Mouse (Mus musculus): Measurements from ENCODE around the gene Ppargc1a. TPM values are rescaled to one million over a fixed set of nuclear protein-coding genes. Genes with fewer than 3 reads are reported as not detected.

The Ppargc1a gene
- polyA plus RNA-seq, 1 experiment from 2014 or later = 5.4 TPM

GRCm38 (mm10) chr5:51432532-51432931, 135.0 kb downstream of the Ppargc1a start:
- H3K9me3 ChIP-seq (replicated peaks; ENCODE audit: control insufficient read depth, low read length) = no peaks in the 10 kb centered on the region
- no peak overlapping the region for H3K4me2 ChIP-seq (ENCODE audit: low read length)
- H3K27me3 ChIP-seq (replicated peaks; ENCODE audit: control insufficient read depth, insufficient read depth, low read length) = no peaks in the 10 kb centered on the region
- no peak for ATAC-seq
- no peaks in the 10 kb centered on the region for H3K36me3 ChIP-seq (ENCODE audit: control insufficient read depth, insufficient read depth, low read length)
- no peaks in the 10 kb centered on the region for H3K4me1 ChIP-seq (ENCODE audit: control insufficient read depth, insufficient read depth, low read length)
- no peak overlapping the region for H3K9ac ChIP-seq (ENCODE audit: low read length)
- H3K27ac ChIP-seq (ENCODE audit: low read depth, low read length) = no peak overlapping the region
- DNase-seq (ENCODE audit: low spot score) = peak; percentile 14
- 93% methylated on average over 2 of the region's 2 CpGs for WGBS
- H3K4me3 ChIP-seq (ENCODE audit: low read depth, low read length) = no peak overlapping the region

DNA sequence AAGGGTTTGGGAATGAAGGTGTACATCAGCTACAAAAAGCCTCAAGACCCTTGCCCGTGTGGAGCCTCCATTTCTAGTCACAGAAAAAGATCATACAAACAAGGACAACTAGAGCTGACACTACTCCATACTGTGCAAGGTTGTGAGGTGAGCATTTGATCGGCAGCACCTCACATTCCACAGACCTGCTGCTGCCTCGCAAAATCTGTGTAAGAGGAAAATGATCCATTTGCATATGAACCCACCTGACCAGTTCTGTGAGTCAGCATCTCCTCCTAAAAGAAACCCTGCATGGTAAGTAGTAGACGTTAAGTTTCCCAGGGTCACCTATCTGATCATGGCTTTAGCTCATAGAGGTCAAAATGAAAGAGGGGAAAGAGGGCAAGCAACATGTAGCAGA, 135.5 kb downstream of the Ppargc1a start:
- Histone ChIP-seq H3K9ac (ENCODE audit: low read length) (no peak overlapping the region), H3K27me3 (replicated peaks; ENCODE audit: control insufficient read depth, insufficient read depth, low read length) (no peaks in the 10 kb centered on the region), H3K4me3 (ENCODE audit: low read depth, low read length) (no peak overlapping the region), H3K27ac (ENCODE audit: low read depth, low read length) (no peak overlapping the region), H3K9me3 (replicated peaks; ENCODE audit: control insufficient read depth, low read length) (no peaks in the 10 kb centered on the region), H3K36me3 (ENCODE audit: control insufficient read depth, insufficient read depth, low read length) (no peaks in the 10 kb centered on the region), H3K4me2 (ENCODE audit: low read length) (no peak overlapping the region), H3K4me1 (ENCODE audit: control insufficient read depth, insufficient read depth, low read length) (no peaks in the 10 kb centered on the region)
- WGBS = 73% methylated on average over 4 of the region's 4 CpGs
- DNase-seq (ENCODE audit: low spot score) = no peak
- ATAC-seq = no peak

DNA sequence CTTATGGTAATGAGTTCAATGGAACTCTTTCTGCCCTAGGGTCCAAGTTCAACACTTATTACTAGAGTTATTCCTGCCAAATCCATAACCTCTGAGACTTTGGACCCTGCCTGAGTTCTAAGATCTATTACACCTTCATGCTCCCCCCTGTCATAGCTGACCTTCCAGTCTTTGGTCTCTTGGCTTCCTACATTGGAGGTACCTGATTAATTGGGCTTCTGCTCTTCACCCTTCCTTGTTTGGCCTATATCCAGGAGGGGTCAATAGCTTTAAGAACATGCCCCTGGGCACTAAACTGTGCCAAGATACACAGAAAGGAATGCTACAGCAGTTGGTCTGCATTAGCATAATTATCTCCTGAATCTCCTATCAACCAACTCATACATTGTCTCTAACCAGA, 141.1 kb downstream of the Ppargc1a start:
- ATAC-seq = no peak
- Histone ChIP-seq H3K36me3 (ENCODE audit: control insufficient read depth, insufficient read depth, low read length) (no peaks in the 10 kb centered on the region), H3K4me3 (ENCODE audit: low read depth, low read length) (no peak overlapping the region), H3K9me3 (replicated peaks; ENCODE audit: control insufficient read depth, low read length) (no peaks in the 10 kb centered on the region), H3K9ac (ENCODE audit: low read length) (no peak overlapping the region), H3K4me2 (ENCODE audit: low read length) (no peak overlapping the region), H3K27me3 (replicated peaks; ENCODE audit: control insufficient read depth, insufficient read depth, low read length) (no peaks in the 10 kb centered on the region), H3K4me1 (ENCODE audit: control insufficient read depth, insufficient read depth, low read length) (no peaks in the 10 kb centered on the region), H3K27ac (ENCODE audit: low read depth, low read length) (no peak overlapping the region)
- DNase-seq (ENCODE audit: low spot score) = no peak

- Histone ChIP-seq H3K4me1 (ENCODE audit: control insufficient read depth, insufficient read depth, low read length) (peaks cover 9% of the 10 kb centered on the region), H3K27ac (ENCODE audit: low read depth, low read length) (no peak overlapping the region), H3K9me3 (replicated peaks; ENCODE audit: control insufficient read depth, low read length) (no peaks in the 10 kb centered on the region), H3K9ac (ENCODE audit: low read length) (no peak overlapping the region), H3K4me3 (ENCODE audit: low read depth, low read length) (no peak overlapping the region), H3K27me3 (replicated peaks; ENCODE audit: control insufficient read depth, insufficient read depth, low read length) (no peaks in the 10 kb centered on the region), H3K36me3 (ENCODE audit: control insufficient read depth, insufficient read depth, low read length) (no peaks in the 10 kb centered on the region), H3K4me2 (ENCODE audit: low read length) (no peak overlapping the region)
- DNase-seq (ENCODE audit: low spot score) = no peak
- no peak for ATAC-seq
- 89% methylated on average over 7 of the region's 7 CpGs for WGBS
Measured at GRCm38 (mm10) chr5:51416377-51416776, 151.1 kb downstream of the Ppargc1a start.

DNA sequence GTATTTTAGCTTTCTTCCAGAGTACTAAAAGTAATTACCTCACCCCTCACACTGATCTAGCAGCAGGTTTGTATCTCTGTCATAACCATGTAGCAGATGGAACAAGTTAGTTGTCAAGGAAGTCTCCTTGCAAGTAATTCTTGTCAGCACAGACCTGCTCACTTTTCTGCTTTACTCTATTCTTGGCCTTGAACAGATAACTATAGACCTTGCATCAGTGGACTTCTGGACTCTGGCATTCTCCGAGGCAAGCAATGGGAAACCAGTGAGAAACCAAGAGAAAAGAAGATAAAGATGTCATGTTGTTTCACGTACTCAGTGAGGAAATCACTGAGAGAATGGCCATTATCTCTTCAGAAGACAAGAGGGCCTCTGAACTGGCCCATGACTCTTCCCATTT, 152.1 kb downstream of the Ppargc1a start:
- no peaks in the 10 kb centered on the region for H3K27me3 ChIP-seq (replicated peaks; ENCODE audit: control insufficient read depth, insufficient read depth, low read length)
- no peak overlapping the region for H3K27ac ChIP-seq (ENCODE audit: low read depth, low read length)
- H3K9ac ChIP-seq (ENCODE audit: low read length) = no peak overlapping the region
- no peak overlapping the region for H3K4me2 ChIP-seq (ENCODE audit: low read length)
- H3K36me3 ChIP-seq (ENCODE audit: control insufficient read depth, insufficient read depth, low read length) = no peaks in the 10 kb centered on the region
- 83% methylated on average over 2 of the region's 2 CpGs for WGBS
- H3K9me3 ChIP-seq (replicated peaks; ENCODE audit: control insufficient read depth, low read length) = no peaks in the 10 kb centered on the region
- no peak overlapping the region for H3K4me3 ChIP-seq (ENCODE audit: low read depth, low read length)
- no peak for ATAC-seq
- H3K4me1 ChIP-seq (ENCODE audit: control insufficient read depth, insufficient read depth, low read length) = peaks cover 9% of the 10 kb centered on the region
- DNase-seq (ENCODE audit: low spot score) = no peak

DNA sequence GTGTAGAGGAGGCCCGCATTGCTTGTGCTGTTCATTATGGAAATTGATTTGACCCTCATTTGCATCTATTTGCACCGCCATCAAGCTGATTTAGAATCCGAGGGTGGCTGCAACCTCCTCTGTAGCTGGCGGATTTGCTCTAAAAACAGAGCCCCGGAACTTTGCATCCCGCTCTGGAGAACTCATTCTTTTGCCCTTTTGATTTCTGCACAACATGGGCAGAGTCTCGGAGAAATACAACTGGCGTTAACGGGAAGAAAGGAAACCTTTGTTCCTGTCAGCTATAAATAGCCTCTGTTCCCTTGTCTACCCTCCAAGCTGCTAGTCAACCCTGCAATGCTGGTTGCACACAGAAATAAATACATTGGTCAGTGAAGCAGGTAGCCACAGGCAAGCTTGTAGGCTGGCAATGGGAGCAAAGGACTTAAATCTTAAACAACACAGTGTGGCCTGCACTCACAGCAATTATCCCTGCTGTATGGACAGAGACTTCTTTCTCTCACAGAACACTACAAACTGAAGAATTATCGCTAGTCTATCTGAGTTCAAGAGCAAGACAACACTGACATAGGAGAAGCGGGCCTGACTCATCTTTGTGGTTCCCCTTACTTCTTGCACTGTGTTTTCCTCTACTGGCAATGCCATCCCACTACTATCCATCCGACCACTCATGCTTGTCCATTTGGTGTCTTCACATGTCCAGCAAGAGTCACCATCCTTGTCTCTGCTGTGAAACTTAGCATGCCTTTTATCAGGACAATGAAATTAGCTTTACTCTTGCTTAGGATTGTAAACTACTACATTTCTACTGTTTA, 155.0 kb downstream of the Ppargc1a start:
- H3K9ac ChIP-seq (ENCODE audit: low read length) = peak overlapping the region; percentile 42; the same call in 1 of the 2 replicates
- peak; percentile 94 for ATAC-seq

GRCm38 (mm10) chr5:51410006-51410405, 157.5 kb downstream of the Ppargc1a start:
- H3K27ac ChIP-seq (ENCODE audit: low read depth, low read length) = no peak overlapping the region
- peaks cover 9% of the 10 kb centered on the region for H3K4me1 ChIP-seq (ENCODE audit: control insufficient read depth, insufficient read depth, low read length)
- no peaks in the 10 kb centered on the region for H3K9me3 ChIP-seq (replicated peaks; ENCODE audit: control insufficient read depth, low read length)
- no peak overlapping the region for H3K4me2 ChIP-seq (ENCODE audit: low read length)
- 16% methylated on average over 1 of the region's 1 CpGs for WGBS
- no peak for ATAC-seq
- H3K4me3 ChIP-seq (ENCODE audit: low read depth, low read length) = no peak overlapping the region
- H3K36me3 ChIP-seq (ENCODE audit: control insufficient read depth, insufficient read depth, low read length) = no peaks in the 10 kb centered on the region
- peak; percentile 58 for DNase-seq (ENCODE audit: low spot score)
- H3K27me3 ChIP-seq (replicated peaks; ENCODE audit: control insufficient read depth, insufficient read depth, low read length) = no peaks in the 10 kb centered on the region
- no peak overlapping the region for H3K9ac ChIP-seq (ENCODE audit: low read length)

More for the DNA sequence above, 155.0 kb downstream of the Ppargc1a start:
- 17% methylated on average over 12 of the region's 12 CpGs for WGBS
- Histone ChIP-seq H3K4me3 (ENCODE audit: low read depth, low read length) (no peak overlapping the region), H3K36me3 (ENCODE audit: control insufficient read depth, insufficient read depth, low read length) (no peaks in the 10 kb centered on the region), H3K4me2 (ENCODE audit: low read length) (peak overlapping the region; percentile 35), H3K27ac (ENCODE audit: low read depth, low read length) (no peak overlapping the region), H3K4me1 (ENCODE audit: control insufficient read depth, insufficient read depth, low read length) (peaks cover 9% of the 10 kb centered on the region), H3K27me3 (replicated peaks; ENCODE audit: control insufficient read depth, insufficient read depth, low read length) (no peaks in the 10 kb centered on the region), H3K9me3 (replicated peaks; ENCODE audit: control insufficient read depth, low read length) (no peaks in the 10 kb centered on the region)
- peak; percentile 72 for DNase-seq (ENCODE audit: low spot score)

DNA sequence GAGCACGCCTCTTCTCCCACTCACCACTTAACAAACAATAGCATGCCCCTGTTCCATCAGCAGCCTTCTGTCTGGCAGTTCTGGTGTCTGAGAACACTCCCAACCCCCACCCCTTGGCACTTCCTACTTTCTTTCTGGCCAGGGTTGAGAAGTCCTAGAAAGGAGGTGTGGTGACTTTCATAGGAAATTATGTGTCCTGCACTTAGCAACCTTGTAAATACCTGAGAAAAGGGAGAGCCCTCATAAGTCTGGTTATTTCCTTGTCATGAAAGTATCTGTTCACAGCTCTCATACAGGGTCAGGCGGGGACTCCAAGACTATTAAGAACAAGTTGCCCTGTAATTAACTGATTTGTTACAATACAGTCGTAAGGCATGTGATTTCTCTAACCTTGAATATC, 161.1 kb downstream of the Ppargc1a start:
- Histone ChIP-seq H3K9ac (ENCODE audit: low read length) (no peak overlapping the region), H3K9me3 (replicated peaks; ENCODE audit: control insufficient read depth, low read length) (no peaks in the 10 kb centered on the region), H3K27ac (ENCODE audit: low read depth, low read length) (no peak overlapping the region), H3K4me1 (ENCODE audit: control insufficient read depth, insufficient read depth, low read length) (no peaks in the 10 kb centered on the region), H3K27me3 (replicated peaks; ENCODE audit: control insufficient read depth, insufficient read depth, low read length) (no peaks in the 10 kb centered on the region), H3K36me3 (ENCODE audit: control insufficient read depth, insufficient read depth, low read length) (no peaks in the 10 kb centered on the region), H3K4me3 (ENCODE audit: low read depth, low read length) (no peak overlapping the region), H3K4me2 (ENCODE audit: low read length) (no peak overlapping the region)
- ATAC-seq (no peak), DNase-seq (ENCODE audit: low spot score) (no peak)
- WGBS = 74% methylated on average over 3 of the region's 3 CpGs
